Mouse (Mus musculus) layer of hippocampus, adult 18-20 months (tissue): Measurements from ENCODE around the gene Rhebl1. TPM values are rescaled to one million over a fixed set of nuclear protein-coding genes. Genes with fewer than 3 reads are reported as not detected.

ENCODE experiments used
- DNase-seq, 2 experiments: peaks; one replicate each; pipeline ENCODE4 v3.0.0; 2022; ENCODE audit warnings: low spot score in 2 of 2
- total RNA-seq, 2 experiments: library from RNA; stranded (reverse); gene quantifications; 2 replicates each; pipeline ENCODE4 v1.2.3; 2021

Rhebl1 gene
- total RNA-seq, 2 experiments from 2014 or later: 5.7 to 6.3 TPM

DNA sequence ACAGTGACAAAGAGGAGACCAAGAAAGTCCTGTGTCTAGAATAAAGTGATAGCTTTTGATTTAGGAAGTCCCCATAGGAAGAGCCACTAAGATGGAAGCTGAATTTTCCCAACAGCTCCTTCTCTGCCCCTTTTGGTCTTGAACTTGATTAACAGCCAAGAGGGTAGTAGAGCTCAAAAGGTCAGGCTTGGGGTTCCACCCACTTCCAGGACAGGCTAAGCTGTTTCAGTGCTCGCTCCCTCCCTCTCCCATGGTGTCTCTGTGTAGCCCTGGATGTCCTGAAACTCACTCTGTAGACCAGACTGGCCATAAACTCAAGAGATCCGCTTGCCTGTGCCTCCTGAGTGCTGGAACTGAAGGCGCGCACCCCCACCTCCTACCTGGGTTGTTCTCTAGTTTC, 21.7 kb upstream of the Rhebl1 start:
- no peak for DNase-seq

DNA sequence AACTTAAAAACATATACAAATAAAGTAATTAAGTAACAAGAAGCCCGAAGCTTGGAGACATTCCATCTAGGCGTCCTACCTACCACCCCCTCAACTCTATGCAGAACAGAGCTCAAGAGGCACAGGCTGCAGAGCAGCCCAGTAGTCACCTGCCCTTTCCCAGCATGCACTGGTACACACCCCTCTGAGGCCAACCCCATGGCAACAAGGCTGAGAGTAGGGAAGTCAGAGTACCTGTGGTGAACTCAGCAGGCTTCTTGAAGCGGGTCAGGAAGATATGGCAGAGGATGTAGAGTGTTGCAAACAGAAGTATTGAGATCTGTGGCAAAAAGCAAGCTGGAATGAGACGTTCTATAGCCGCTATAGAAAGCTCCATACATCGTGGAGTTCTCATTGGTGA, 20.6 kb upstream of the Rhebl1 start:
- no peak for DNase-seq

DNA sequence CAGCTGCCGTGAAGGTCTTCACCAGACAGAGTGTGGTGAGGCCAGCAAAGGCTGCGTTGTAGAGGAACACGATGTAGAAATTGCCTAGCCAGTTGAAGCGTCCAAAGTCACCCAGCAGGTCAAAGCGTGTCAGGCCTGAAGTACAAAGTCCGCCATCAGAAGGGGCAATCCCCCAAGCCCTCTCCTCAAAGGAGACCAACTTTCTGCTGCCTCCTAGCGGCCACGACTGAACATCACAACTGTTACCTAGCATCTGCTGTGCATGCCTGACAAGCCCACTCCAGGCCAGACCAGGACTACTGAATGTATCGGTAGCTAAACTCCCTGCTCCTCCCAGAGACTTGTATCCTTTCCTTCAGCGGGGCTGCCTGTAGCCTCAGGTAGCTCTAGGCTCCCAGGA, 10.4 kb upstream of the Rhebl1 start:
- no peak for DNase-seq

DNA sequence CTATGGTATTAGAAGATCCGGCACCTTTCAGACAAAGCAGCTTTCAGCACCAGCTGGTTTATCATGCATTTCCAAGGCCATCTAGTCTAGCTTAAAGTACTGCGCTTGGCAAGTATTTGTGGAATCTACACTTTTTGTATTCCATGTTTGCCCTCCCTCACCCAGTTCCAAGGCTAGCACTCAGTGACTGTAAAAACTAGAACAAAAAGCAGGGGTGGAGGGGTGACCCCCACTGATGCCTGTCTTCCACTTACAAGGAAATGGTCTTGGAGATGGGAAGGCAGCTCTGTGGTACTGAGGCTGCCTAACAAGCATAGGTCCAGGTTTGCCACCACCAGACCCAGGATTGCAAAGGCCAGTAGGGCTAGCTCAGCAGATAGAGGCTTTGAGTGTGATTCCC, 8.3 kb upstream of the Rhebl1 start:
- DNase-seq: no peak

DNA sequence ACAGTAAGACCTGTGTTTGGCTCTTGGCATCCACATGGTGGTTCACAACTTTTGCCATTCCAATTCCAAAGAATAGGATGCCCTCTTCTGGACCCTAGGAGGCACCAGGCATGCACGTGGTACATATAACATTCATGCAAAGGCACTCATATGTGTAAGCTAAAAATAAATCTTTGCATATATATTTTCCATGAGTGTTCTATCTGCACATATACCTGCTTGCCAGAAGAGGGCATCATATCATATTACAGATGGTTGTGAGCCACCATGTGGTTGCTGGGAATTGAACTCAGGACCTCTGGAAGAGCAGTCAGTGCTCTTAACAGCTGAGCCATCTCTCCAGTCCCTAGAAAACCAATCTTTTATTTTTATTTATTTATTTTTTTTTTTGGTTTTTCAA, 7.2 kb upstream of the Rhebl1 start:
- no peak for DNase-seq

DNA sequence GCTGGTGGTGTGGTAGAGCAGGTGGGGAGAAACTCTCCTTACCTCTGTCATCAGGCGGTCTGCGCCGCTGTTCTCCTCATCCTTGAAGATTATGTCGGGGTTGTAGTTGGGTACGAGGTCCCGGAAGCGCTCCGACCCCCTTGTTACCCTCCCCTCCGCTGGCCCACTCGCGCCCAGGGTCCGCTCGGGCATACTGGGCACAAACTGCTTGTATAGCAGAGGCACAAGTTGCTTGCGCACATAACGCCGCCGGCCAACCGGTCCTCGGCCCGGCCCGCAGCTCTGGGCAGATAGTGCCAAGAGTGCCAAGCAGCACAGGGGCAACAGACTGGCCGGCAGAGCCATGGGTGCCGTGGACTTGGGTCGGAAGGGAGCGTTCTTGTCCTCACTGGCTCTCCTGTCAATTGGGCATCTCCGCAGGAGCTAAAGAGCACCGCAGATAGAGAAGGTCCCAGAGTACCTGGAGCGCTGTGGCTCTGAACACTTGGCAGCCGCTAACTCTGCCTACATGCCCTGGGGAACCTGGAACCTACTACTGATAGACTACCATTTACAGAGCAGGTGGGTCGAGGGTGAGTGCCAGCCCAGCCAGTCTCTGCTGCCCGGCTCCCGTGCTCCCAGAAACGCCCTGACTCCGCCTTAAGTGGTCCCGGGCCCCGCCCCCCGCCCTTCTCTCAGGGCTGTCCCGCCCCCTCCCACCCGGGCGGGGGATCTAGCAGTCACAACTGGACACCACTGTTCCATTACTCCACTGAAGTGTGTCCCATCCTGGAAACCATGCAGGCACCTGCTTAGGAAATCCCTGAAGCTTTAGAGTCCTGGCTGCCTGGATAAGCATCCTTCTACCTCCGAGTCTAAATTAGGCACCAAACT, 3.8 kb upstream of the Rhebl1 start, which contains the start of gene Dhh:
Gene Dhh, minus strand, starts transcription at position 613 of the 873 bp plus-strand sequence.
- DNase-seq: no peak

DNA sequence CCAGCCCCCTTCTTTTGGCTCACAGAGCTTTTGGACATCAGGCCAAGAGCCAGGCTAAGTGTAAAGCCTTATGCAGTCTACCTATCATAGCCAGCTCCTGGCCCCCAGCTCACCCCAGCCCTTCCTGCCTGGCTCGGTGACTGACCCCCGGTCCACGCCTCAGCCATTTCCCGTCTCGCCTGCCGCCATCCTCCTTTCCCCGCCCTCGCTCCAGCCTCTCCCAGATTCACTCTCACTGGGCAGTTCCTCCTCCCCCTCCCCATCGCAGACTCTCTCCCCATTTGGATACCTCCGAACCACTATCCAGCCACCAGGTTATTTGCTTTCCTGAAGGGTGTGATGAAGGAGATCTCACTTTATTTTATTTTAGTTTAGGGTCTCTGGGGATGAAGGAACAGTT, 3.2 kb upstream of the Rhebl1 start:
- DNase-seq: no peak

DNA sequence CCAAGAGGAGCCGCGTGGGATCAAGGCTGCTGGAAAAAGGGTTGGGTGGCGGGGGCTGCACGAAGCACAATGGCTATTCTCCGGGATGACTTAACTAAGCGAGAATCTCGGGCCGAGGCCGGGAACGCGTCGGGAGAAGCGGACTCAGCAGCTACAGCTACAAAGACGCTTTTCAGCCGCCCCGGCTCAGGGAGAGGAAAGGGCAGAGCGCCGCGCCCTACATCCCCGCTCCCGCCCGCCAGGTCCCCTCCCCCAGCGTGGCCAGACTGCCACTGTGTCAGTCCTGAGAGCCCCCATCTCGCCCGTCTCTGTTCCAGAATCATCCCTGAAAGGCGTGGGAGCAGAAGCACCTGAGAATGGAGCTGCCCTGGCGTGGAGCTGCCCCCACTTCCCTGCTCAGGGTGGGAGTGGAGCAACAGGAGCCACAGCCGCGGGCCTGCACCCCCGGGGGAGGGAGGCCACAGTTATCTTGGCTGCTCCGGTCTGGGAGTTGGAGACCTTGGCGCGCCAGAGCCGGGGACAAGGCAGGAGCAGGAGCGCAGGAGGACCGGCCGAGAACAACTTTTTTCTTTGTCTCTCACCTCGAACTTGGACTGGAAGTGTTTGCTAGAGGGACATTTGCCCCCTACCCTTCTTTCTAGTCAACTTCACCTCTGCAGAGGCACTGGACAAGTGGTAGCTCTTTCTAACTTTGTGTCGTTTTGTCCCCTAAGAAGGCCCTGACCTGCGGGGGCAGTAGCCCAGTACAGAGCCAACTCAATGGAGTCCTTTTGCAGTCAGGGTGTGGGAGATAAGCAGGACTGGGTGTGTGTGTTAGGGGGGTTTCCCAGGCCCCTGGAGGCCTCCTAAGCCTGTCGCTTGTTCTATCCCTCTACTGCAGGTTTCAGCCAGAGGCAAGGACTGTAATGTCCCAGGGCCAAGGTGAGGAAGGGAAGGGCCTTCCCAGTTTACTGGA, 1.6 kb upstream of the Rhebl1 start:
- no peak for DNase-seq

DNA sequence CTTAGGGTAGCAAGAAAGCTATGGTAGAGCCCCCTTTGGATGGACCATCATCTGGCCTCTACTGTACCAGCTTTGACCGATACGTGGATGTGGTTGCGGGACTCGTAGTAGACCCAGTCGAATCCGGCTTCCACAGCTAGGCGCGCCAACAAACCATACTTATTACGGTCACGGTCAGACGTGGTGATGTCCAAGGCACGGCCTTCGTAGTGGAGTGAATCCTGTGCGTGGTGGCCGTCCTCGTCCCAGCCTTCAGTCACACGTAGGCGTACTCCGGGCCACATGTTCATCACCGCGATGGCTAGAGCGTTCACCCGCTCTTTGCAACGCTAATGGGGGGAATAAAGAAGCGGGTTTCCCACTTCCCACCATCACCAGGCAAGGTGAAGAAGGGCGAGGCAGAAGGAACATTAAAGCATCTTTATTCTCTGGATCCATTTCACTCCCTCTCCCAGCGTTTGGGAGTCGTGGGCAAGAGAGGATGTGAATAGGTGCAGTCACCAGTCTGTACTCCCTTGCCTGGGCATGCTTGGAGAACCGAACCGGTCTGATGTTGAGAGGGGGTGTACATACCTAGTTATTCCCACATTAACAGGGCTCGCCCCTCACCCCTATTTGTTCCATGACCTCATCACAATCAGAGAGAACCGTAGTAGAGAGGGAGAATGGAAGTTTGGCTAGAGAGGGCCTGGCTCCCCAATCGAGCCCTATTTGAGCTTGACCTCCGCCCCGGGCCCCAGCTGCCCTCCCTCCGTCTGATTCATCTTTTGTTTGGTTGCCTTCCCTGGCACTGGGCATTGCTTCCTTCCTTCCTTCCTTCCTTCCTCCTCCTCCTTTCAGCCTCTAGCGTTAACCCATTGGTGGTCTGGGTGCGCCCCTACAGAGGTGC, 650 bp upstream of the Rhebl1 start:
- DNase-seq: no peak

DNA sequence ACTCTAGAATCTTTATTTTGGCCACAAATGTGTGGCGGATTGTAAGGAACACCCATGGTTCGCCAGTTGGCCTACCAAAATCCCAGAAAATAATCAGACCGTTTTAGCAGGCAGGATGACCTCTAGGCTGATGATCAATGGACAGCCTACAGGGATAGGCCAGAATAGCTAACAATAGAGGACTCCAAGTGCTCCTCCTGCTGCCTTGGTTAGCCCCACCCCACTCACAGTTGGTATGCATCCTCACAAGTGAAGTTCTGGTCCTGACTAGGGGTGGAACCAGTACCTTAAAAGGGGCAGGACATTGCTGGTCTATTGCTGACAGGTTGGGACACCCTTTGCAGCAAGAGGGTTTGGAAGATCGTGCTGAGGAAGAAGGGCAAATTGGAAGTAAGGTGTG, 1.3 kb downstream of the Rhebl1 start:
- no peak for DNase-seq

DNA sequence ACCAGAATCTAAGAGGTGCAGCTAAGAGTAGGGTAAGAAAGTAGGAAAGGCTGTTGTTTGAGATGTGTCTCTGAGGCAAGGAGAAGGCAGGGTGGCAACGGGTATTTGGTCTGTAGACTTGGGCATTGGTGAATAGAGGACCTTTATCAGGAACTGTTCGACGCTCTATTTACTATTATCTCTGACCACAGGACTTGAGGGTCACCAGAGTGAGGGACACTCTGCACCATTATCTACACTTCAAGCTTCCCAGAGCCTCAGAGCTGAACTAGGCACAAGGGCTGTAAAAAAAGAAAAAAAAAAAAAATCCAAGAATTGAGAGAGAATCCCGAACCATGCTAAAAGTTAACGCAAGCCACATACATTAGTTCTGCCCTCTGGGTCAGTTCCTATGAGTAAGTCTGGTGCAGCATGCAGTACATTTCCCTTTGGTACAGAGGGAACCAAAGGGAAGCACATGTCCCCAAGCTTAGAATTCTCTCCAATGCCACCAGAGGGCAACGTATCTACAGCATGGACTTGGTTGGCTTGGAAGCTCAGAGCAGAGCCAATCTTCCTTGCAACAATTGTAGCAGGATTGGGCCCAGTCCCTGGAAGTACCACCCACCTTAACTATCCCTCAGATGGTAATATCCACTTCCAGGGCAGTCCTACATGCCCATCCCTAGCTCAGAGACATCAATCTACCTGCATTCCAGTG, 2.3 kb downstream of the Rhebl1 start:
- DNase-seq: peak; percentile 48 to 82

DNA sequence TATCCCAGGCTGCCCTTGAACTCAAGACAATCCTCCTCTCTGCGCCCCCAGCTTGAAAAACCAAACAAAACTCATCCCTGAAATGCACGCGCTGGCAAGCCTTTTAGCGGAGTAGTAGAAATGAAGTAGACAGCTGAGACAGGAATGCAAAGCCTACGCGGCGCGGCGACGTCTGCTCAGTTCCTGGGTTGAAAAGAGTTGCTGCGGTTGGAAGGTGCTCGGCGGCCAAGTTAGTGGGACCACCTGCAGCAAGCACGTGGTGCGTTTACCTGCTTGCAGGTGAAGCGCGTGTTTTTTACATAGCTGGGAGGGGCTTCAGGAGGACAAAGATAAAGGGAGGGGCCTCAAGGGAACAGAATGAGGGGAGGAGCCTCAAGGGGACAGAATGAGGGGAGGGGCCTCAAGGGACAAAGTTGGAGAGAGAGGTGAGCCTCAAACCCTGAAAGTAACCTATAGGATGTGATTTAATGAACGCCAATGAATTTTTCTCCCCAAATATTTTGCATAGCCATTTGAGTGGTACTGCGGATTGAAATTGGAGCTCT, 3.1 kb downstream of the Rhebl1 start:
- DNase-seq: no peak

DNA sequence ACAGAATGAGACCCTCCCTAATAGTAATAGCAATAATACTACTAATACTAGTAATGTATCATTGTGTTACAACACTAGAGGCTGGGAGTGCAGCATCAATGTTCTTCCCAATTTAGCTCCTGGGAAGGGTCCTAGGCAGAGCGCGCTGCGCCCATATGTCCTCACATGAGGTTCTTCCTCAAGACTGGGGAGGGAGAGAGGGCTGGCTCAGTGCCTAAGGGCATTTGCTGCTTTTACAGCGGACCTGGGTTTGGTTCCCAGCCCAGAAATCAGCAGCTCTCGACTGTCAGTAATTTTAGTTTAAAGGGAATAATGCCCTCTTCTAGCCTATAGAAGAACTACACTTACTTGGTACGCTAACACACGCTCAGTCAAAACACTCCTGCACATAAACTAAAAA, 6.8 kb downstream of the Rhebl1 start:
- DNase-seq: no peak

DNA sequence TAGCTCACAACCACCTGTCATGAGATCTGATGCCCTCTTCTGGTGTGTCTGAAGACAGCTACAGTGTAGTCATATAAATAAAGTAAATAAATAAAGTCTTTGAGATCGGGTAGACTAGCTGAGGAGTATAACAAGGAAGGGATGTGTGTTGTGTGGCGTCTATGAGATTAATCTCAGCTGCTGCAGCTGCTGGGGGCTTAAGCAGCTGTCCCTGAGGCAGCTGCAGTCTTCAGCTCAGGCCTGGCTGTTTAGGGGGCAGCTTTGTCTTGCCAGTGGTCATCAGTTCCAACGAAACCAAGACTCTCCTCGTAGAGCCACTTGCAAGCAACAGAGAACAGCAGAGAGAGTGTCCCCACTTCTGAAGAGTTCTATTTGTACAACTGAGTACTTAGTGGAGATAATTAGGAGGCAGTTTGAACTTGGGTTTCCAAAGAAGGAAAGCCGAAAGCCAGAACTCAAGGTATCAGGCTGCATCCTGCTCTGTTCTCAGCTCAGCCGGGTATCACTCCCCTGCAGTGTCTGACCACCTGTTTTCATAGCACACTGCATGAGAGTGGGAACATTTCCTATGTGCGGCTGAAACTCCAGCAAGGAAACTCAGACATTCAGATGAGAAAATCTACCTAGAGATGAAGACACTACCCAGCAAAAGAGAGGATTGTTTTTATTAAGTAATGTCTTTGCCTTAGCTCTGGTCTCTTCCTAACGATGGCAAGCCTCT, 7.5 kb downstream of the Rhebl1 start:
- no peak for DNase-seq

DNA sequence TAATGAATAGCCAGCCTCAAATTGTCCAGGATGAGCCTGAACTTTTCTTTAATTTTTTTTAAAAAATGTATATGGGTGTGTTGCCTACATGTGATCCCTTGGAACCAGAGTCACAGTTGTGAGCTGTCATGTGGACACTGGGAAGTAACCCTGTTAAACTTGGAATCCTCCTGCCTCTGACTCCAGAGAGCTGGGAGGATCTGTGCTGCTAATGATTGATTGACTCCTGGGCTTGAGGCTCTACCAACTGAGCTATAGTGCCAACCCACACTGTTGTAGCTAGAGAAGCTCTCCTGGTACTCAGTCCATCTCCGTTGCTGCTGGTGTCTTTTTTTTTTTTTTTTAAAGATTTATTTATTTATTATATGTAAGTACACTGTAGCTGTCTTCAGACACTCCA, 10.2 kb downstream of the Rhebl1 start:
- no peak for DNase-seq

DNA sequence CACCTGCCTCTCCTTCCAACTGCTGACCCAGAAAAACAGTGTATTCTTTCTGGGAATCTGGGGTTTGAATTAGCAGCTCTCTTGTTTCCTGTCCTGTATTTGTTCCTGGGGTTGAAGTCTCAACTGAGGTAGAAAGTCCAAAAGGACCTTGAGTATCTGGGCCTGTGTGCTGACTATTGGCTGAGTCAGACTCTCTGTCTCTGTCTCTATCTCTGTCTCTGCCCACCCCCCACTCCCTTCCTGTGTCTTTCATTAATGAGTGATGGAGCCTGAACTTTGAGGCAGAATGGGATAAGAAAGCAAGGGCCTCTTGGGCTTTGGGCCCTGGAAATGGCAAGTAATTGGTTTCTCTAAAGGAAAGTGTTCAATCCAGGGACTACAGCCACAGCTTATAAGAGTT, 10.7 kb downstream of the Rhebl1 start:
- no peak for DNase-seq

DNA sequence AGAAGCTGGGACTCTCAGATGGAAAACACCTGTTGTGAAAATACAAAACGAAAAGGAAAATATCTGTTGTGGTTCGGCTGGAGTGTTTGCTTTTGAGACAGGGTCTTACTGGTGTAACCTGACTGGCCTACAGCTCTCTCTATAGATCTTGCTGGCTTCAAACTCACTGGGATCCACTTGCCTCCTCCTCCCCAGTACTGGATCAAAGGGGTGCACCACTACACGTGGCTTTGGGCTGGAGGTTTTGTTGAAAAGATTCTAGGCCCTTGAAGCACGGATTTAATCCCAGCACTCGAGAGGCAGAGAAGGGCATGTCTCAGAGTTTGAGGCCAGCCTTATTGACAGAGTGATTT, 12.7 kb downstream of the Rhebl1 start:
- no peak for DNase-seq

DNA sequence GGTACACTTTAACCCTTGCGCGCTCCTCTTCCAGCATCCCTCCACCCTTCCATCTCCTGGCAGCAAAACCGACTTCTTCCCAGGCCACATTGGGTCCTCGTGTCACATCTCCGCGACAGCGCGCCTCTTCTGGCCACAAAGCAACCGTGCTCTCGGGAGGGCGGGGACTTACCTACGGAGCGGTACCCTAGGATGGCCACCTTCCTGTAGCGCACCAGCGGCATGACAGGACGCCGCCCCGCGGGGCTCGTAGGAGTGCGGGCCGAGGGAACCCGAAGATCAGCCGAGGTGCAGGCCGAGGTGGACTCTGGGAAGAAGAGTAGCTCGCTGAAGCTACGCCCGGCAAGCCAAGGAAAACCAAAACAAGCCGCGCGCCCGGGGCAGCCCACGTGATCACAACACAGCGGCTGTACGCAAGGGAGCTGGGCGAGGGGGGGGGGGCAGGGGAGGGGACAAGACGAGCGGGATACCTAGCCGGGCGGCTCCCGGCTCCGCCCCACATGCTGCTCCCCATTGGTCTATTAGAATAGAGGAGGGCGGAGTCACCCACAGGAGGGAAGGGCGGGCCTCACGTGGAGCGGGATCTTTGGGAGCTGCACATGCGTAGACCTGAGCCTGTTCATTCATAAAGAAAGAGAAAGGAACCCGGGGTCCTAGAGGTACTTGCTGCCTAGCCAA, 13.2 kb downstream of the Rhebl1 start:
- DNase-seq: peak; percentile 85 to 94

DNA sequence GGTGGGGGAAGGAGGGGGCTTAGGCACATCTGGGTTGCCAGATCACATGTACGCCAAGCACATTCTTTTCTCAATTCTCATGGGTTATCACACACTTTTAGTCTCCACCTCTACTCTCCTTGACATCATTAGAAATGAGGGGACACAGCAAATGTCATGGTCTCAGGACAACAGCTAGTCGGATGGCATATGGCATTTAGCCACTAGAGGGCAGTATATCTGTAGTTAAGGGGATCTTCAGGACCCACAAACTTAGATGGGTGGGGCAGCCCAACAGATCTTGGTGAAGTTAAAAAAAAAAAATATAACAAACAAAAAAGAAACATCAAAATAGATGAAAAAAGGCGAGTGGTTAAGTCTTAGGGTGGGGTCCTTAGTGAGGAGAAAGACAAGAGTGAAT, 17.0 kb downstream of the Rhebl1 start:
- DNase-seq: peak in 1 of 2 experiments; percentile 73
